Mouse (Mus musculus): Measurements from ENCODE around the gene Lrch1. TPM values are rescaled to one million over a fixed set of nuclear protein-coding genes. Genes with fewer than 3 reads are reported as not detected.

Gene Lrch1
- polyA plus RNA-seq (2012; rRNA removed) (2.7 and 2.8 TPM in 2 replicates), polyA plus RNA-seq (2014; fragmentation: Nextera tagmentation; extraction: Ambion mirVana) (3.4 and 4.4 TPM in 2 replicates)

DNA sequence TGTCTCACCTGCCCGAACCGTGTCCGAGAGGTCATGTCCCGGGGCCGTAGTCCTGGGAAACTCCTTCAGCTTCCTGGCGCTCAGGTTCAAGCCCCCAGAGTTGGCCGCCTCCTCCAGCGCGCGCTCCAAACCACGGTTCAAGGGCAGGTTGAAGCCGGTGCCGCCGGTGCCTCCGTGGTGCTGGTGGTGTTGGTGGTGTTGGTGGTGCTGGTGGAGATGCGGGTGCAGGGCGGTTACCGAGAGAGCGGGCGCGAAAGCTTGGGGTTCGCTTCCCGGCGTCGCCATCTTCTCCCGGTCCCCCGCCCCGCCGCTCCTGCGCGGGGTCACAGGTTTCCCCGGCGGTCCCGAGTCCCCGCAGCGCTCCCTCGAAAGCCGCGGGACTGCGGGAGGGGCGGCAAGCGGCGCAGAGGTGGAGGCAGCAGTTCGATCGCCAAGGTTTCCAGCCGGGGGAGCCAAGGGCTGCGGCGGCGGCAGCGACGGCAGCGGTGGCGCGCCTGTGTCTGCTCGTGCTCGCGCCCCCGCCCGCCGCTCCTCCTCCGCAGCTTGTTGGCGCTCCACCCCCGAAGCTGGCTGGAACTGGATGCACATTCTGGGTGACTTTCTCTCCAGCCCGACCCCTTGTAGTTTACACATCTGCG is at the start of gene Lrch1:
Gene Lrch1 (minus strand): TSS at position 501 of the 638 bp plus-strand sequence.
- Histone ChIP-seq H3K4me2 (ENCODE audit: low read depth) (peak within 1 kb of the TSS; percentile 62), H3K9ac (replicated peaks) (peak within 1 kb of the TSS; percentile 77), H3K4me1 (replicated peaks; ENCODE audit: control insufficient read depth in 2 of 2, insufficient read depth in 2 of 2, low read length in 1 of 2) (peaks cover 18 to 19% of the 10 kb centered on the region in 2 experiments), H3K36me3 (replicated peaks; ENCODE audit: control insufficient read depth, insufficient read depth, low read depth) (no peaks in the 10 kb centered on the region), H3K4me3 (ENCODE audit: insufficient read depth in 1 of 2, low read depth in 2 of 2, low read length in 2 of 2) (peak within 1 kb of the TSS; percentile 64 to 80), H3K9me3 (ENCODE audit: control insufficient read depth, low read length) (no peaks in the 10 kb centered on the region), H3K27me3 (ENCODE audit: control insufficient read depth, insufficient read depth, low read length) (no peaks in the 10 kb centered on the region), H3K27ac (peak within 1 kb of the TSS; percentile 7; the same call in 1 of the 2 replicates)
- peak; percentile 73 for ATAC-seq (ENCODE audit: insufficient read depth)
- under 1% methylated on average over 64 of the region's 65 CpGs for WGBS (ENCODE audit: insufficient replicate concordance)
- DNase-seq (ENCODE audit: low read depth in 3 of 3, low spot score in 3 of 3): peak; percentile 58 to 62 (median 61)
- TF ChIP-seq CTCF (IDR thresholded peaks at IDR 0.05; ENCODE audit: low read depth) (peak; percentile 40), EP300 (IDR thresholded peaks at IDR 0.05; ENCODE audit: low read depth) (no peak)

DNA sequence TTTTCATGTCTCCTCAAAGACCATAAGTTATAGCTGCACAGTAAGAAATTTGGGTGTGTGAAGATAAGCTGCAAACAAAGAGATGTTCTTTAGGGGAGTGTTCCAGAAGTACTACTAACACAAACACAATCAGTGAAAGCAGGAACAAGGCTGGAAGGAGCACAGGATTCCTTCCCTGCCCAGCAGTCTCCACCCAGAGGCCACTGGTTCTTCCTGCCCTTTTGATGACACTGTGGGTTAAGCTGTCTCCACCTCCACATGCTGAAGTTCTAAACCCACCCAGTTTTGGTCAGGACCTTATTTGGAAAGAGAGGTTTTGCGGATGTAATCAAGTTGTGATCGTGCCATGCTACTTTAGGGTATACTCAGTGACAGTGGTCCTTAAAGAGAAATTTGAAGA is 49.4 kb upstream of the Lrch1 start:
- no peak overlapping the region for H3K27ac ChIP-seq
- 82% methylated on average over 2 of the region's 2 CpGs for WGBS (ENCODE audit: insufficient replicate concordance)
- no peak overlapping the region for H3K4me3 ChIP-seq (ENCODE audit: insufficient read depth in 1 of 2, low read depth in 2 of 2, low read length in 2 of 2)
- no peak for TF ChIP-seq EP300 (IDR thresholded peaks at IDR 0.05; ENCODE audit: low read depth)
- TF ChIP-seq CTCF (IDR thresholded peaks at IDR 0.05; ENCODE audit: low read depth): no peak
- no peak for ATAC-seq (ENCODE audit: insufficient read depth)
- H3K9ac ChIP-seq (replicated peaks): no peak overlapping the region
- H3K27me3 ChIP-seq (ENCODE audit: control insufficient read depth, insufficient read depth, low read length): no peaks in the 10 kb centered on the region
- no peak for DNase-seq (ENCODE audit: low read depth in 3 of 3, low spot score in 3 of 3)
- no peaks in the 10 kb centered on the region for H3K36me3 ChIP-seq (replicated peaks; ENCODE audit: control insufficient read depth, insufficient read depth, low read depth)
- no peak overlapping the region for H3K4me2 ChIP-seq (ENCODE audit: low read depth)
- no peaks in the 10 kb centered on the region for H3K9me3 ChIP-seq (ENCODE audit: control insufficient read depth, low read length)
- H3K4me1 ChIP-seq (replicated peaks; ENCODE audit: control insufficient read depth in 2 of 2, insufficient read depth in 2 of 2, low read length in 1 of 2): no peaks in the 10 kb centered on the region

DNA sequence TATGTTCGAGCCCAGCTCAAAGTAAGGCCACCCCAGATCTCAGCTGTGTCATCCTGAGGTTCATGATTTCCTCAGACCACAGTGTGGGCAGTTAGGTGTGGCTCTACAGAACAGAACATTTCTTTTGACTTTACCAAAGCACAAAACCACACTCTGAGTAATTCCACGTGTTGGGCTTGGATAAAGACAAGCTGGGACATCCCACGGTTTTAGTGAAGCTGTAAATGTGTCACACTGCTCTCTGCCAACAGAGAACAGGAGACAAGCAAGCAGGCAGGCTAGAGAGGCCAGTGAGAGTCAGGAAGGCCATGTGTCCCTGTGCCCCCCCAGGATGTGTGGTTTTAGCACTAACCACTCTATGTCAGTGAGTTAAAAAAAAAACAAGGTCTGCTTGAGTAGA is 48.9 kb upstream of the Lrch1 start:
- no peak for DNase-seq (ENCODE audit: low read depth in 3 of 3, low spot score in 3 of 3)
- 15% methylated on average over 3 of the region's 3 CpGs for WGBS (ENCODE audit: insufficient replicate concordance)
- no peak overlapping the region for H3K27ac ChIP-seq

DNA sequence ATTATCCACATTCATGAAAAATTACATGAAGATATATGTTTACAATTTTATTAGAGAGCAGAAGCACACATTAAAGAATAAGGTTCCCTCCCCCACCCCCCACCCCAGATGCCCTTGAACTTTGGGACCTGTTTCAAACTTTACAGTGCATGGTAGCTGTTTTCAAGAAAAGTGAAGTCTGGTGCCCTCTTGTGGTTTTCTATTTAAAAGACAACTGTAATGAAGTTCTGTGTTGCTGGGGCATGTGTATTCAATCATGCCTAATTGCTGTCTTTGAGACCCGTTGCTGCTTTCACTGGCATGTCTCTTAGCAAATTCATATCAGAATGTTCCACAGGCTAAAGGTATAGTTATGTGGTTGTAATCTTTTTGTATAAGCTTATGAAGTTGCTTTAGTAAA is 42.8 kb upstream of the Lrch1 start:
- Histone ChIP-seq H3K27ac (no peak overlapping the region), H3K4me3 (ENCODE audit: insufficient read depth in 1 of 2, low read depth in 2 of 2, low read length in 2 of 2) (no peak overlapping the region), H3K27me3 (ENCODE audit: control insufficient read depth, insufficient read depth, low read length) (no peaks in the 10 kb centered on the region), H3K9me3 (ENCODE audit: control insufficient read depth, low read length) (no peaks in the 10 kb centered on the region), H3K4me2 (ENCODE audit: low read depth) (no peak overlapping the region), H3K4me1 (replicated peaks; ENCODE audit: control insufficient read depth in 2 of 2, insufficient read depth in 2 of 2, low read length in 1 of 2) (peaks cover 0 to 5% of the 10 kb centered on the region in 2 experiments; a peak in 3 of 4 replicates), H3K9ac (replicated peaks) (no peak overlapping the region), H3K36me3 (replicated peaks; ENCODE audit: control insufficient read depth, insufficient read depth, low read depth) (no peaks in the 10 kb centered on the region)
- 3% methylated on average over 1 of the region's 1 CpGs for WGBS (ENCODE audit: insufficient replicate concordance)
- TF ChIP-seq CTCF (IDR thresholded peaks at IDR 0.05; ENCODE audit: low read depth): peak; percentile 58
- TF ChIP-seq EP300 (IDR thresholded peaks at IDR 0.05; ENCODE audit: low read depth): no peak
- ATAC-seq (ENCODE audit: insufficient read depth) (peak; percentile 48; the same call in 1 of the 2 replicates), DNase-seq (ENCODE audit: low read depth in 3 of 3, low spot score in 3 of 3) (peak; percentile 40 to 59 (median 44))

More for the DNA sequence above, 48.9 kb upstream of the Lrch1 start:
- Histone ChIP-seq H3K4me2 (ENCODE audit: low read depth) (no peak overlapping the region), H3K9ac (replicated peaks) (no peak overlapping the region), H3K9me3 (ENCODE audit: control insufficient read depth, low read length) (no peaks in the 10 kb centered on the region), H3K4me1 (replicated peaks; ENCODE audit: control insufficient read depth in 2 of 2, insufficient read depth in 2 of 2, low read length in 1 of 2) (no peaks in the 10 kb centered on the region), H3K27me3 (ENCODE audit: control insufficient read depth, insufficient read depth, low read length) (no peaks in the 10 kb centered on the region), H3K36me3 (replicated peaks; ENCODE audit: control insufficient read depth, insufficient read depth, low read depth) (no peaks in the 10 kb centered on the region), H3K4me3 (ENCODE audit: insufficient read depth in 1 of 2, low read depth in 2 of 2, low read length in 2 of 2) (no peak overlapping the region)
- ATAC-seq (ENCODE audit: insufficient read depth): no peak
- no peak for TF ChIP-seq EP300 (IDR thresholded peaks at IDR 0.05; ENCODE audit: low read depth)

DNA sequence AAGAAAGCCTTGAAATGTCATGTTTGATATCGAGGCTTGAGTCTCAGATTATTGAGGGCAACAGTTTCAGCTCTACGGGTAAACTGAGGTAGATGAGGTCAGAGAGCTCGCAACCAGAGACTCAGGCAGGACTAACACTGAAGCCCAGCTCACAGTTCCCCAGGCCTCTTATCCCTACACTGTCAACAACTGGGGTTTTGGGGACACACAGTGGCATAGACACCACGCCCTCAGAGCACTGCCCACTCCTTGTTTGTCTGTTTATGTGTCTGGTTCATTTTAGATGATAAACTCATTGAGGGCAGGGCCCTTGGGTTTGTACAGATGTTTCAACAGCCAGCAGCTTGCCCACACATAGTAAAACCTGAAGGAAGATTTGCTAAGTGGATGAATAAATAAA is 42.2 kb upstream of the Lrch1 start:
- H3K4me2 ChIP-seq (ENCODE audit: low read depth): no peak overlapping the region
- DNase-seq (ENCODE audit: low read depth in 3 of 3, low spot score in 3 of 3): no peak
- no peaks in the 10 kb centered on the region for H3K27me3 ChIP-seq (ENCODE audit: control insufficient read depth, insufficient read depth, low read length)
- peak; percentile 52; the same call in 1 of the 2 replicates for ATAC-seq (ENCODE audit: insufficient read depth)
- peaks cover 0 to 5% of the 10 kb centered on the region in 2 experiments; a peak in 3 of 4 replicates for H3K4me1 ChIP-seq (replicated peaks; ENCODE audit: control insufficient read depth in 2 of 2, insufficient read depth in 2 of 2, low read length in 1 of 2)
- no peak for TF ChIP-seq EP300 (IDR thresholded peaks at IDR 0.05; ENCODE audit: low read depth)
- TF ChIP-seq CTCF (IDR thresholded peaks at IDR 0.05; ENCODE audit: low read depth): no peak
- no peak overlapping the region for H3K27ac ChIP-seq
- H3K9me3 ChIP-seq (ENCODE audit: control insufficient read depth, low read length): no peaks in the 10 kb centered on the region
- no peak overlapping the region for H3K4me3 ChIP-seq (ENCODE audit: insufficient read depth in 1 of 2, low read depth in 2 of 2, low read length in 2 of 2)
- H3K9ac ChIP-seq (replicated peaks): no peak overlapping the region
- WGBS (ENCODE audit: insufficient replicate concordance): 58% methylated on average over 4 of the region's 4 CpGs
- H3K36me3 ChIP-seq (replicated peaks; ENCODE audit: control insufficient read depth, insufficient read depth, low read depth): no peaks in the 10 kb centered on the region

All from liver, embryonic 14.5 days (tissue).